9 mouse cellular contexts compared by ENCODE assay signal in genomic region chr11:59732407-59733066, GRCm38 (mm10). TPM values are rescaled to one million over a fixed set of nuclear protein-coding genes. Genes with fewer than 3 reads are reported as not detected.
DNase-seq lines count a peak whose midpoint lies in the region; ATAC-seq lines count a peak whose summit lies in the region.
"Had no signal": no experiment of that assay in that cellular context is flagged by ENCODE, and none has a peak within 500 bp of the region (broad histone marks: within the 10 kb centered on the region; RNA-seq: fewer than 3 reads in every experiment).

No protein-coding gene starts in this region.

- peaks cover 83% of the 10 kb centered on the region for H3K36me3 ChIP-seq in hindbrain, embryonic 13.5 days
- peaks cover 61% of the 10 kb centered on the region for H3K36me3 ChIP-seq in hindbrain, embryonic 12.5 days
- H3K36me3 ChIP-seq in embryonic facial prominence, embryonic 14.5 days (ENCODE audit: control insufficient read depth, insufficient read depth, low read length) = peaks cover 63% of the 10 kb centered on the region
- H3K36me3 ChIP-seq in hindbrain, embryonic 16.5 days (ENCODE audit: control insufficient read depth, insufficient read depth, low read length) = peaks cover 19% of the 10 kb centered on the region

- H3K27me3 ChIP-seq in hindbrain, embryonic 13.5 days = no peaks in the 10 kb centered on the region
- no peaks in the 10 kb centered on the region for H3K27me3 ChIP-seq in hindbrain, embryonic 12.5 days
- no peaks in the 10 kb centered on the region for H3K27me3 ChIP-seq in embryonic facial prominence, embryonic 14.5 days (replicated peaks; ENCODE audit: control insufficient read depth, insufficient read depth, low read length)
- no peaks in the 10 kb centered on the region for H3K27me3 ChIP-seq in hindbrain, embryonic 16.5 days (replicated peaks; ENCODE audit: control insufficient read depth, insufficient read depth, low read length)
- H3K27me3 ChIP-seq: neural tube, embryonic 12.5 days had no signal

- no peaks in the 10 kb centered on the region for H3K9me3 ChIP-seq in hindbrain, embryonic 13.5 days
- no peaks in the 10 kb centered on the region for H3K9me3 ChIP-seq in hindbrain, embryonic 12.5 days (replicated peaks)
- H3K9me3 ChIP-seq in embryonic facial prominence, embryonic 14.5 days (ENCODE audit: control insufficient read depth, low read length) = no peaks in the 10 kb centered on the region
- H3K9me3 ChIP-seq in hindbrain, embryonic 16.5 days (ENCODE audit: control insufficient read depth, low read length) = no peaks in the 10 kb centered on the region
- H3K9me3 ChIP-seq: neural tube, embryonic 12.5 days had no signal

- no peak for ATAC-seq in hindbrain, embryonic 13.5 days (ENCODE audit: low FRiP score)
- ATAC-seq in hindbrain, embryonic 12.5 days (ENCODE audit: low FRiP score) = no peak
- peak; percentile 74 for ATAC-seq in embryonic facial prominence, embryonic 14.5 days (ENCODE audit: low read depth)
- ATAC-seq in hindbrain, embryonic 16.5 days = peak; percentile 76

- no peak overlapping the region for H3K4me2 ChIP-seq in hindbrain, embryonic 13.5 days
- H3K4me2 ChIP-seq in hindbrain, embryonic 12.5 days (replicated peaks) = no peak overlapping the region
- no peak overlapping the region; the same call in 1 of the 2 replicates for H3K4me2 ChIP-seq in embryonic facial prominence, embryonic 14.5 days (ENCODE audit: low read depth, low read length)
- H3K4me2 ChIP-seq in hindbrain, embryonic 16.5 days (ENCODE audit: low read length) = no peak overlapping the region
- H3K4me2 ChIP-seq: neural tube, embryonic 12.5 days had no signal

- WGBS in hindbrain, embryonic 13.5 days = 50% methylated on average over 1 of the region's 1 CpGs
- WGBS in hindbrain, embryonic 12.5 days = 58% methylated on average over 1 of the region's 1 CpGs
- WGBS in embryonic facial prominence, embryonic 14.5 days = 69% methylated on average over 1 of the region's 1 CpGs
- WGBS in hindbrain, embryonic 16.5 days = 30% methylated on average over 1 of the region's 1 CpGs

- H3K9ac ChIP-seq in hindbrain, embryonic 13.5 days = no peak overlapping the region
- no peak overlapping the region for H3K9ac ChIP-seq in hindbrain, embryonic 12.5 days
- peak overlapping the region; percentile 28; the same call in 1 of the 2 replicates for H3K9ac ChIP-seq in embryonic facial prominence, embryonic 14.5 days (ENCODE audit: low read depth, low read length)
- H3K9ac ChIP-seq in hindbrain, embryonic 16.5 days (ENCODE audit: low read depth, low read length) = no peak overlapping the region
- H3K9ac ChIP-seq: neural tube, embryonic 12.5 days had no signal

- no peak overlapping the region for H3K4me3 ChIP-seq in hindbrain, embryonic 13.5 days
- H3K4me3 ChIP-seq in hindbrain, embryonic 12.5 days = no peak overlapping the region
- H3K4me3 ChIP-seq in embryonic facial prominence, embryonic 14.5 days (ENCODE audit: low read depth, low read length) = no peak overlapping the region
- H3K4me3 ChIP-seq in hindbrain, embryonic 16.5 days (ENCODE audit: low read length) = no peak overlapping the region
- H3K4me3 ChIP-seq: neural tube, embryonic 12.5 days had no signal

- DNase-seq in NIH3T3 (ENCODE audit: low read depth) = peak; percentile 97
- peak; percentile 87 for DNase-seq in embryonic facial prominence, embryonic 14.5 days (ENCODE audit: low spot score)
- peak; percentile 63 for DNase-seq in left cerebral cortex, adult 11 months (ENCODE audit: low spot score)
- DNase-seq in ovary, postnatal 10 days (ENCODE audit: low spot score) = peak; percentile 24
- DNase-seq in thymus, postnatal 4 days = no peak

- H3K4me1 ChIP-seq in hindbrain, embryonic 13.5 days (replicated peaks) = 0 out of 2 replicates have a peak, but pooled peaks cover 3% of the 10 kb centered on the region
- H3K4me1 ChIP-seq in hindbrain, embryonic 12.5 days = no peaks in the 10 kb centered on the region
- no peaks in the 10 kb centered on the region for H3K4me1 ChIP-seq in embryonic facial prominence, embryonic 14.5 days (ENCODE audit: control insufficient read depth, insufficient read depth, low read length)
- H3K4me1 ChIP-seq in hindbrain, embryonic 16.5 days (ENCODE audit: control insufficient read depth, insufficient read depth, low read depth, low read length) = peaks cover 6% of the 10 kb centered on the region
- H3K4me1 ChIP-seq: neural tube, embryonic 12.5 days had no signal

- H3K27ac ChIP-seq in hindbrain, embryonic 13.5 days = peak overlapping the region; percentile 58; the same call in 1 of the 2 replicates
- H3K27ac ChIP-seq in hindbrain, embryonic 12.5 days = no peak overlapping the region
- H3K27ac ChIP-seq in embryonic facial prominence, embryonic 14.5 days (replicated peaks; ENCODE audit: low read depth, low read length) = peak overlapping the region; percentile 72
- H3K27ac ChIP-seq in hindbrain, embryonic 16.5 days (ENCODE audit: low read depth, low read length) = peak overlapping the region; percentile 37
- H3K27ac ChIP-seq: neural tube, embryonic 12.5 days had no signal

RNA-seq across cellular contexts. Expression of gene Pld6, which starts 54.9 kb away (rescaled TPM):
- 4.7 and 5.0 TPM in 2 replicates for polyA plus RNA-seq in hindbrain, embryonic 13.5 days (2015; fragmentation: Nextera tagmentation; extraction: Ambion mirVana)
- polyA plus RNA-seq in hindbrain, embryonic 12.5 days (2016; fragmentation: Nextera tagmentation; extraction: Ambion mirVana) = 1.2 and 1.5 TPM in 2 replicates
- polyA plus RNA-seq in embryonic facial prominence, embryonic 14.5 days (2014; fragmentation: Nextera tagmentation; extraction: Ambion mirVana) = 0.96 and 1.3 TPM in 2 replicates
- polyA plus RNA-seq in hindbrain, embryonic 16.5 days (2015; fragmentation: Nextera tagmentation; extraction: Ambion mirVana) = 21.3 and 25.2 TPM in 2 replicates

Comparison
In these comparisons a context has a peak if more than half of its experiments do, and no peak if none do; other contexts are left out.
1. ATAC-seq: peak in embryonic facial prominence, embryonic 14.5 days (single experiment) and hindbrain, embryonic 16.5 days (single experiment); none in hindbrain, embryonic 13.5 days (single experiment) and hindbrain, embryonic 12.5 days (single experiment).